Mouse (Mus musculus): ENCODE results near the gene Ebf3.

GRCm38 (mm10) chr7:137198921-137199320 is 115.3 kb downstream of the Ebf3 start:
- TF ChIP-seq EP300 (IDR thresholded peaks at IDR 0.05; ENCODE audit: insufficient read depth, low read depth, low read length) (no peak), POLR2A (IDR thresholded peaks at IDR 0.05; ENCODE audit: insufficient read depth, low read depth, low read length) (no peak)

Data from heart, adult 2 months (tissue).